4 mouse cellular contexts compared by ENCODE assay signal in genomic region chr17:6639486-6639885, GRCm38 (mm10). TPM values are rescaled to one million over a fixed set of nuclear protein-coding genes. Genes with fewer than 3 reads are reported as not detected.
"Had no signal": no experiment of that assay in that cellular context is flagged by ENCODE, and none has a peak within 500 bp of the region (broad histone marks: within the 10 kb centered on the region; RNA-seq: fewer than 3 reads in every experiment).

No protein-coding gene starts in this region.

RNA-seq across cellular contexts. Expression of gene Sytl3, which starts 19.4 kb away (rescaled TPM):
- polyA plus RNA-seq: heart, embryonic 12.5 days; limb, embryonic 10.5 days; limb, embryonic 13.5 days; liver, adult 2 months had no signal
